Mouse (Mus musculus) right cerebral cortex, postnatal 4 days (tissue): Measurements from ENCODE around the gene S100z.

ENCODE experiments used
- DNase-seq: peaks from one replicate; pipeline ENCODE4 v3.0.0-alpha.2; 2022

Gene S100z

GRCm38 (mm10) chr13:95478671-95479413 lies at the start of gene S100z:
Gene S100z (minus strand): TSS chr13:95478721.
- DNase-seq = no peak

GRCm38 (mm10) chr13:95524674-95525491 lies 46.4 kb upstream of the S100z start, which contains the start of gene F2rl1:
Gene F2rl1 (minus strand): TSS chr13:95525227.
- peak; percentile 9 for DNase-seq

GRCm38 (mm10) chr13:95524424-95524673 lies 45.8 kb upstream of the S100z start:
- no peak for DNase-seq

GRCm38 (mm10) chr13:95523659-95524423 lies 45.3 kb upstream of the S100z start:
- peak; percentile 43 for DNase-seq

GRCm38 (mm10) chr13:95522176-95522575 lies 43.7 kb upstream of the S100z start:
- no peak for DNase-seq

DNA sequence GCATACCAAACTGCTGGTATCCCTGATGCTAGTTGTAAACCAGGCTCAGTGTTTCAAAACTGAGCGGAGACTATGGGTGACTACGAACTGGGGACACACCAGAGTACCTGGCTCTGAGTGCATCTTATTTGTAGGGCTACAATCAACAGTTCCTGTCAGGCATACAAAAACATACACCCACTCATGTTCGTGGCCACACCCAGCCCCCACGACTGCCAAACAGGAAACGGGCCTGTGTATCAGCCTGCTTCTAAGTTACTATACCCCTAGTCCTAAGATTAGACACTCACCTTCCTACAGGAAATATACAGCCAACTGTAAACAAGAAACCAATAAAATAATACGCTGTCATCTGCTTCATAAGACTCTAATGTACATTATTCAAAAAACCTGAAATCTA lies 42.5 kb upstream of the S100z start:
- DNase-seq = no peak

- DNase-seq = no peak
Measured at GRCm38 (mm10) chr13:95514756-95515155, 36.2 kb upstream of the S100z start.

DNA sequence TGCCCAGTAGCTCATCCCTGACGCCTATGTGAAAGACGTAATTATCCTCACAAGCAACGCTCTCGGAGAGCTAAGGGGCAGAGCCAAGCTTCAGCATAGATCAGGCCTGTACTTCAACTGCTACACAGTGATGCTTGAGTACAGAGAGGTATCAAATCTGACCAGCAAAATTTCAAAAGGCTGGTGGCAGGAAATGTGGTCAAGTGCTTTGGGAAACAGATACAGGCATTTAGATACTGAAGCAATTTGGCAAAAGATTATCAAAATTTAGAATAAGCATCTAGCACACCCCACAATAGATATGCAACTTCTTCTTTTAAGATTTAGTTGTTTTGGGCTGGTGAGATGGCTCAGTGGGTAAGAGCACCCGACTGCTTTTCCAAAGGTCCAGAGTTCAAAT lies 31.5 kb upstream of the S100z start:
- DNase-seq = no peak

- DNase-seq = no peak
Measured at GRCm38 (mm10) chr13:95503279-95503917, 24.9 kb upstream of the S100z start.

GRCm38 (mm10) chr13:95496601-95497000 lies 18.1 kb upstream of the S100z start:
- no peak for DNase-seq

DNA sequence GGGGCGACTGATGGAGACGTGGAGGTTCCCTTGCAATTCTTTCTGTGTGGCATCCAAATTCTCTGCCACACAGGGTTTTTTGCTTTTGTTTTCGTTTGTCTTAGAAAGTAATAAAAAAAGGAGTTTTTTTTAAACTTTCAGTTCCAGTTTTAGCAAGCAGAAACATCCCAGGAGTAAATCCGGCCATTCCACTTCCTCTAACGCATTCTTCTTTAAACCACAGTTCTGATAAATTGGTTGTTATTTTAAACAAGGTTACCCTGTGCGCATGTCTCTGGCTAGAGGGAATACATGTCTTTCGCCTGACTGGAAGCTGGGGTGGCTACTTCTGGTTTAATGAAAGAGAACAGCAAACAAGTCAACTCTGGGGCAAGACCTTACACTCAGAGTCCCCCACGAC lies 16.3 kb upstream of the S100z start:
- no peak for DNase-seq

- DNase-seq = no peak
Measured at GRCm38 (mm10) chr13:95493296-95493695, 14.8 kb upstream of the S100z start.

GRCm38 (mm10) chr13:95491327-95491726 lies 12.8 kb upstream of the S100z start:
- no peak for DNase-seq

DNA sequence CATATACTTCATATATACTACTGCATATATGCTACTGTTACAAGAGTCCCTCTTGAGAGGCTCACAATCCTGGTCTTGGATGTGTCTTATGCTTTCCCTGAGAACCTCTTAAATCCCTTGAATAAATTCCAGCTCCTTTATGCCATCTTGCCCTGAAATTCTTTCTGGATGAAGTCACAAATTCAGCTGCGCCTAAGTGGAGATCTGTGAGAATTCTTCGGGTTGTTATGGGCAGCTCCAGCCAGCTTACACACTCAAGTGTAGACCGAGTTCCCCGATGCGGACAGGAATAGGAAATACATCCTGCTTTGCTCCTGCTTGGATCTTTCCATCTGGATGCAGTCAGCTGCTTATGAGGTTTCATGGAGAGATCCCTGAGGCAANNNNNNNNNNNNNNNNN lies 6.1 kb upstream of the S100z start:
- DNase-seq = no peak

DNA sequence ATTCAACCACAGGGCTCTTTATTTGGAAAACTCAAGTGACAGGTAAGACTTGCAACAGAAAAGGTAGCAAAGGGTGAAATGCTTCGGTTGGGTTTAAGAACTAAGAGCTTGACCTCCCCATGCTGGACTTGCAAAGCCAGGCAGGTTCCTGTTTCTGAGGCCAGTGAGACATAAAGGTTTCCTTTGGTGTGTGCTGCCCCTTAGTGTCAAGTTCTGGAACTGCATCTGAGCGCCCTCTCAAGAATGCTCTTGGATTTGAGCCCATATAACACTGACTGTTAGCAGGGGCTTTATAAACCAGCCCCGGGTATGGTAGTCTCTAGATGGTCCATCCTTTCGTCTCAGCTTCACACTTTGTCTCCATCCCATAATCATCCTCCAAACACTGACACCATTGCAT lies 2.9 kb upstream of the S100z start:
- peak; percentile 92 for DNase-seq

GRCm38 (mm10) chr13:95477173-95477572 lies 1.3 kb downstream of the S100z start:
- DNase-seq = no peak

GRCm38 (mm10) chr13:95475124-95475523 lies 3.4 kb downstream of the S100z start:
- DNase-seq = no peak

DNA sequence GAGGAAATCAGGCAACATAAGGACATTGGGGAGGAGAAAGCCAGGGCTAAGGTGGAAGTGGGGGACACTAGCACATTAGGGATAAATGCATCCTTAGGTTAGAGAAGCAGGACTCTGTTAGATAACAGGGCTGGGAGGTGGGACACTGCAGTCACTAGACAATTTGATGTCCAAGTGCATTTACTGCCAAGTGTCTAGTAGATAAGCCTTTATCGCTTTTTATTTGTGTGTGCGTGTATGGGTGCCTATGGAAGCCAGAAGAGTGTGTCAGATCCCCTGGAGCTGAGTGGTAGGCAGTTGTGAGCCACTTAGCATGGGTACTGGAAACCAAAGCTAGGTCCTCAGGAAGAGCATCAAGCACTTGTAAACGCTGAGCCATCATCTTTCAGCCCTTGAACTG lies 4.2 kb downstream of the S100z start:
- no peak for DNase-seq

DNA sequence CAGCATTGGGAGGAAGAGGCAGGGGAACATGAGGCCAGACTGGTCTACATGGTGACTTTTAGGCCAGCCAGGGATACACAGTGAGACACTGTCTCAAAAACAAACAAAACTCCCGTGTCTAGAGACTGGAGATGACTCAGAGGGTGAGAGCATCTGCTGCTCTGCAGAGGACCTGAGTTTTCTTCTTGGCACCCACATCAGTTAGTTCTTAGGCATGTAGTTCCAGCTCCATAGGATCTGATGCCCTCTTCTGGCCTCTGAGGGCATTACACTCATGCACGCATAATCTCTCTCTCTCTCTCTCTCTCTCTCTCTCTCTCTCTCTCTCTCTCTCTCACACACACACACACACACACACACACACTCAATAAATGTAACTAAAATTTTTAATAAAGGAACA lies 7.6 kb downstream of the S100z start:
- peak; percentile 37 for DNase-seq

- no peak for DNase-seq
Measured at GRCm38 (mm10) chr13:95451529-95451928, 27.0 kb downstream of the S100z start.

DNA sequence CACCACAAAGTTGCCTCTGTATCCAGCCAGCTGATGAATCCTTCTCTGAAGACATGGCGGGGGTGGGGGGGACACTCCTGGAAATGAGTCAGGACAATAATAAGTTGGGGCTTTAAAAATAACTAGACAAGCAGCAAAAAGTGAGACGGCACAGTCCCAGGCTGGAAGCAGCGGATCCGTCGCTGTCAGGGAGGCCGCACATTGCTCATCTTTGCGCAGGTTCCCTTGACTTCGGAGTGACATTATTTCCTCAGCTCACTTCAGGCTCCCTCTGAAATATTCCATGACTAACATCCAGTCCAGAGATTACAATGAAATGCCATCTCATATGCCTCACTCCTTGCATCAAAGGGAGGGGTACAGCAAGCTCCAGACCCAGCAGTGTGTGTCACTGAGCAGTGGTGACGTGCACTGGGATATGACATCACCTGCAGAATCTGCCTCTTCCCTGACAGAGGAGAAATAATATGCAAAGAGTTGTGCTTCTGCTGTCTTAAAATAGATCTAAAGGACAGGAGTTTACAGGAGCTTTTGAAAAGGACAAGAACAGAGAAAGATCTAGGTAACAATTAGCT lies 27.8 kb downstream of the S100z start:
- DNase-seq = no peak

GRCm38 (mm10) chr13:95449730-95450129 lies 28.8 kb downstream of the S100z start:
- no peak for DNase-seq

DNA sequence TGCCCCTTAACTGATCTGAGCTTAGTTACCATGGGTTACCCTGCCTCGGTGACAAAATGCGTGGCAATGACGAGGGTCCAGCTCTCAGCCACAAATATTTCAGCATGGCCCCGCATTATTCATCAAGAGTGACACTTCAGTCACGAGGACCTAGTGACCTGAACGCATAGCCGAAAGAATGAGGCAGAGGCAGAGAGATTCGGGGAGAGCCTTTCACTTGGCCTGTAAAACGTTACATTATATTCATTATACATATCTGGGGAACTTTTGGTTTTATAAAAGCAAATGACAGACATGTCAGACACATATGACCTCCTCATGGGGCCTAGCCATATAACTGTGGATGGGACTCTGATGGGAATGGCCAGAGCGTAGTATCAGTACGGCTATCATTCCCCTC lies 33.7 kb downstream of the S100z start, which contains the start of gene Crhbp:
Gene Crhbp (minus strand): TSS at position 101 of the 400 bp plus-strand sequence.
- DNase-seq = no peak
